Mouse (Mus musculus): ENCODE measurements around the gene Ndn.

GRCm38 (mm10) chr7:62351266-62351665 is 4.9 kb downstream of the Ndn start:
- TF ChIP-seq CTCF (IDR thresholded peaks at IDR 0.05; ENCODE audit: borderline replicate concordance, insufficient read depth, low read length) (no peak), POLR2A (IDR thresholded peaks at IDR 0.05; ENCODE audit: low read depth, low read length) (no peak)

All from embryonic fibroblast, embryonic 13.5 days (primary cell).